ENCODE assay signal across 15 mouse cellular contexts in genomic region chr9:110366746-110367145, GRCm38 (mm10). TPM values are rescaled to one million over a fixed set of nuclear protein-coding genes. Genes with fewer than 3 reads are reported as not detected.
DNase-seq lines count a peak whose midpoint lies in the region; ATAC-seq and TF ChIP-seq lines count a peak whose summit lies in the region.
"Had no signal": no experiment of that assay in that cellular context is flagged by ENCODE, and none has a peak within 500 bp of the region (broad histone marks: within the 10 kb centered on the region; RNA-seq: fewer than 3 reads in every experiment).

No protein-coding gene starts in this region.

- H3K9me3 ChIP-seq in forebrain, embryonic 15.5 days: no peaks in the 10 kb centered on the region
- H3K9me3 ChIP-seq in forebrain, embryonic 13.5 days (replicated peaks): no peaks in the 10 kb centered on the region
- no peaks in the 10 kb centered on the region for H3K9me3 ChIP-seq in lung, postnatal 0 days (ENCODE audit: low read length)
- H3K9me3 ChIP-seq in intestine, postnatal 0 days (ENCODE audit: control insufficient read depth): no peaks in the 10 kb centered on the region
- H3K9me3 ChIP-seq: limb, embryonic 10.5 days; megakaryocyte, embryonic 14.5 days had no signal

- DNase-seq in lung, postnatal 0 days (ENCODE audit: low spot score): peak; percentile 35
- no peak for DNase-seq in lung, postnatal 36 days
- peak; percentile 82 for DNase-seq in adrenal gland, adult 8-10 months
- DNase-seq in fibroblast of lung, adult 2 months (ENCODE audit: low read depth): peak; percentile 79
- no peak for DNase-seq in lung, postnatal 14 days
- DNase-seq: cerebellum, postnatal 14 days; layer of hippocampus, adult 9-11 months; right cerebral cortex, adult 18-20 months; thymus, postnatal 14 days had no signal

- TF ChIP-seq EP300 in lung, postnatal 0 days (IDR thresholded peaks at IDR 0.05): no peak

- H3K27me3 ChIP-seq in forebrain, embryonic 15.5 days: no peaks in the 10 kb centered on the region
- no peaks in the 10 kb centered on the region for H3K27me3 ChIP-seq in forebrain, embryonic 13.5 days
- H3K27me3 ChIP-seq in lung, postnatal 0 days (replicated peaks; ENCODE audit: insufficient read depth, low read length): no peaks in the 10 kb centered on the region
- no peaks in the 10 kb centered on the region for H3K27me3 ChIP-seq in intestine, postnatal 0 days (replicated peaks; ENCODE audit: control insufficient read depth, insufficient read depth, low read length)
- H3K27me3 ChIP-seq: megakaryocyte, embryonic 14.5 days had no signal

- peaks cover 5% of the 10 kb centered on the region; the same call in 1 of the 2 replicates for H3K4me1 ChIP-seq in forebrain, embryonic 15.5 days
- peaks cover 2% of the 10 kb centered on the region; the same call in 1 of the 2 replicates for H3K4me1 ChIP-seq in forebrain, embryonic 13.5 days
- H3K4me1 ChIP-seq in lung, postnatal 0 days (ENCODE audit: insufficient read depth, low read depth, low read length): no peaks in the 10 kb centered on the region
- no peaks in the 10 kb centered on the region for H3K4me1 ChIP-seq in intestine, postnatal 0 days (replicated peaks; ENCODE audit: control insufficient read depth, insufficient read depth, low read length)

- H3K4me3 ChIP-seq in forebrain, embryonic 15.5 days: no peak overlapping the region
- no peak overlapping the region for H3K4me3 ChIP-seq in forebrain, embryonic 13.5 days
- H3K4me3 ChIP-seq in lung, postnatal 0 days (ENCODE audit: low read depth, low read length): no peak overlapping the region
- H3K4me3 ChIP-seq in intestine, postnatal 0 days (ENCODE audit: low read depth, low read length): no peak overlapping the region
- H3K4me3 ChIP-seq: limb, embryonic 10.5 days; megakaryocyte, embryonic 14.5 days had no signal

- H3K36me3 ChIP-seq in forebrain, embryonic 15.5 days: peaks cover 22% of the 10 kb centered on the region
- peaks cover 45% of the 10 kb centered on the region for H3K36me3 ChIP-seq in forebrain, embryonic 13.5 days (ENCODE audit: poor library complexity, severe bottlenecking)
- no peaks in the 10 kb centered on the region for H3K36me3 ChIP-seq in lung, postnatal 0 days (ENCODE audit: insufficient read depth, low read length)
- H3K36me3 ChIP-seq in intestine, postnatal 0 days (ENCODE audit: control insufficient read depth, insufficient read depth): peaks cover 29% of the 10 kb centered on the region

- ATAC-seq in forebrain, embryonic 15.5 days (replicated peaks): no peak
- no peak for ATAC-seq in forebrain, embryonic 13.5 days
- ATAC-seq in lung, postnatal 0 days: peak; percentile 46; the same call in 1 of the 2 replicates
- ATAC-seq in intestine, postnatal 0 days: no peak

- H3K27ac ChIP-seq in forebrain, embryonic 15.5 days (replicated peaks): peak overlapping the region; percentile 50
- H3K27ac ChIP-seq in forebrain, embryonic 13.5 days: no peak overlapping the region
- H3K27ac ChIP-seq in lung, postnatal 0 days (ENCODE audit: low read length): no peak overlapping the region
- no peak overlapping the region for H3K27ac ChIP-seq in intestine, postnatal 0 days (ENCODE audit: low read depth, low read length)
- H3K27ac ChIP-seq: limb, embryonic 10.5 days had no signal

- WGBS in forebrain, embryonic 15.5 days: 92% methylated on average over 5 of the region's 5 CpGs
- WGBS in forebrain, embryonic 13.5 days: 90% methylated on average over 5 of the region's 5 CpGs
- 50% methylated on average over 5 of the region's 5 CpGs for WGBS in lung, postnatal 0 days
- 80% methylated on average over 5 of the region's 5 CpGs for WGBS in intestine, postnatal 0 days

- no peak for TF ChIP-seq CTCF in lung, postnatal 0 days (IDR thresholded peaks at IDR 0.05)
- TF ChIP-seq CTCF in intestine, postnatal 0 days (IDR thresholded peaks at IDR 0.05; ENCODE audit: low read depth): no peak

- H3K9ac ChIP-seq in forebrain, embryonic 15.5 days (replicated peaks): no peak overlapping the region
- no peak overlapping the region for H3K9ac ChIP-seq in forebrain, embryonic 13.5 days
- no peak overlapping the region for H3K9ac ChIP-seq in lung, postnatal 0 days (replicated peaks; ENCODE audit: low read depth)
- no peak overlapping the region for H3K9ac ChIP-seq in intestine, postnatal 0 days (ENCODE audit: low read depth, low read length)

- H3K4me2 ChIP-seq in forebrain, embryonic 15.5 days (replicated peaks): no peak overlapping the region
- H3K4me2 ChIP-seq in forebrain, embryonic 13.5 days: no peak overlapping the region
- H3K4me2 ChIP-seq in lung, postnatal 0 days (replicated peaks; ENCODE audit: low read depth, low read length): no peak overlapping the region
- no peak overlapping the region for H3K4me2 ChIP-seq in intestine, postnatal 0 days (replicated peaks; ENCODE audit: low read depth)

RNA-seq across cellular contexts. Expression of gene Scap, which starts 33.7 kb away (rescaled TPM):
- polyA plus RNA-seq in forebrain, embryonic 15.5 days (2015; fragmentation: Nextera tagmentation; extraction: Ambion mirVana): 50.2 and 52.3 TPM in 2 replicates
- polyA plus RNA-seq in forebrain, embryonic 13.5 days (2015; fragmentation: Nextera tagmentation; extraction: Ambion mirVana): 34.8 and 41.9 TPM in 2 replicates
- 18.1 and 21.3 TPM in 2 replicates for polyA plus RNA-seq in lung, postnatal 0 days (2015; fragmentation: Nextera tagmentation; extraction: Ambion mirVana)
- total RNA-seq in adrenal gland, adult 8-10 months (2022): 100 to 1,000 TPM; 110 to 118 (median 116) TPM
- polyA plus RNA-seq in intestine, postnatal 0 days (2015; fragmentation: Nextera tagmentation; extraction: Ambion mirVana): 14.9 and 15.7 TPM in 2 replicates

RNA-seq across cellular contexts. Expression of gene Ptpn23, which starts 41.3 kb away (rescaled TPM):
- polyA plus RNA-seq in forebrain, embryonic 15.5 days (2015; fragmentation: Nextera tagmentation; extraction: Ambion mirVana): 22.5 and 24.0 TPM in 2 replicates
- polyA plus RNA-seq in forebrain, embryonic 13.5 days (2015; fragmentation: Nextera tagmentation; extraction: Ambion mirVana): 18.7 and 20.1 TPM in 2 replicates
- 8.8 and 11.2 TPM in 2 replicates for polyA plus RNA-seq in lung, postnatal 0 days (2015; fragmentation: Nextera tagmentation; extraction: Ambion mirVana)
- 10 to 100 TPM; 64.0 to 83.9 (median 70.9) TPM for total RNA-seq in adrenal gland, adult 8-10 months (2022)
- 10.0 and 10.8 TPM in 2 replicates for polyA plus RNA-seq in intestine, postnatal 0 days (2015; fragmentation: Nextera tagmentation; extraction: Ambion mirVana)

RNA-seq across cellular contexts. Expression of gene Ngp, which starts 52.8 kb away (rescaled TPM):
- 0.41 and 1.6 TPM in 2 replicates for polyA plus RNA-seq in forebrain, embryonic 15.5 days (2015; fragmentation: Nextera tagmentation; extraction: Ambion mirVana)
- 0.22 and 0.96 TPM in 2 replicates for polyA plus RNA-seq in forebrain, embryonic 13.5 days (2015; fragmentation: Nextera tagmentation; extraction: Ambion mirVana)
- polyA plus RNA-seq in lung, postnatal 0 days (2015; fragmentation: Nextera tagmentation; extraction: Ambion mirVana): 24.6 and 30.7 TPM in 2 replicates
- not detected for total RNA-seq in adrenal gland, adult 8-10 months (2022)
- polyA plus RNA-seq in intestine, postnatal 0 days (2015; fragmentation: Nextera tagmentation; extraction: Ambion mirVana): 1.9 and 2.1 TPM in 2 replicates
- total RNA-seq: gastrocnemius, adult 18-20 months had no signal
- polyA plus RNA-seq: limb, embryonic 10.5 days had no signal

Comparison
In these comparisons a context has a peak if more than half of its experiments do, and no peak if none do; other contexts are left out.
1. DNase-seq: peak in lung, postnatal 0 days (single experiment), adrenal gland, adult 8-10 months (single experiment) and fibroblast of lung, adult 2 months (single experiment); none in lung, postnatal 36 days (single experiment) and lung, postnatal 14 days (single experiment).